Mouse (Mus musculus) left cerebral cortex, postnatal 4 days (tissue): Measurements from ENCODE around the gene C130032M10Rik. TPM values are rescaled to one million over a fixed set of nuclear protein-coding genes. Genes with fewer than 3 reads are reported as not detected.
A peak's percentile ranks its signal among the peaks of the same experiment; 100 is the strongest.
"Not testable (repeated sequence)": the region's sequence is repeated elsewhere in the genome, so short reads cannot be mapped to it uniquely, and the experiment has no call there.

ENCODE experiments used
- DNase-seq: peaks from one replicate; pipeline ENCODE4 v3.0.0-alpha.2; 2022
- intact Hi-C: fragments of 180-260 bp; cut with DNase I; formaldehyde crosslinking; loops from one replicate; pipeline ENCODE4 v1.15.1; 2025
- total RNA-seq, 2 experiments: library from RNA; stranded (reverse); gene quantifications; 2 replicates each; pipeline ENCODE4 v1.2.3; 2021

The C130032M10Rik gene
- total RNA-seq, 2 experiments from 2014 or later = not detected

- no peak for DNase-seq
- intact Hi-C loops = no loop called here
Observed at GRCm38 (mm10) chr9:114517924-114518497, 2.5 kb downstream of the C130032M10Rik start.

GRCm38 (mm10) chr9:114518812-114519477 lies 3.4 kb downstream of the C130032M10Rik start:
- intact Hi-C loops = no loop called here
- DNase-seq = no peak

- DNase-seq, intact Hi-C loops: not testable (repeated sequence)
Observed at GRCm38 (mm10) chr9:114520529-114520928, 5.0 kb downstream of the C130032M10Rik start.

- intact Hi-C loops = no loop called here
- no peak for DNase-seq
Observed at GRCm38 (mm10) chr9:114522041-114522440, 6.5 kb downstream of the C130032M10Rik start.

GRCm38 (mm10) chr9:114522501-114522900 lies 7.0 kb downstream of the C130032M10Rik start:
- intact Hi-C loops = no loop called here
- DNase-seq = no peak

- intact Hi-C loops = no loop called here
- DNase-seq = no peak
Observed at GRCm38 (mm10) chr9:114525073-114525633, 9.7 kb downstream of the C130032M10Rik start.

GRCm38 (mm10) chr9:114525891-114526290 lies 10.4 kb downstream of the C130032M10Rik start:
- intact Hi-C loops = no loop called here
- DNase-seq = no peak

- DNase-seq = no peak
- intact Hi-C loops = no loop called here
Observed at GRCm38 (mm10) chr9:114526581-114526980, 11.1 kb downstream of the C130032M10Rik start.

GRCm38 (mm10) chr9:114527085-114527484 lies 11.6 kb downstream of the C130032M10Rik start:
- intact Hi-C loops = no loop called here
- peak; percentile 41 for DNase-seq

GRCm38 (mm10) chr9:114527992-114528679 lies 12.6 kb downstream of the C130032M10Rik start:
- intact Hi-C loops = no loop called here

GRCm38 (mm10) chr9:114528680-114529048 lies 13.2 kb downstream of the C130032M10Rik start:
- peak; percentile 38 for DNase-seq
- intact Hi-C loops = no loop called here

More at GRCm38 (mm10) chr9:114527992-114528679, 12.6 kb downstream of the C130032M10Rik start:
- peak; percentile 23 for DNase-seq

- intact Hi-C loops = no loop called here
Observed at GRCm38 (mm10) chr9:114531276-114531675, 15.8 kb downstream of the C130032M10Rik start.

GRCm38 (mm10) chr9:114533848-114534247 lies 18.4 kb downstream of the C130032M10Rik start:
- intact Hi-C loops = no loop called here
- DNase-seq = no peak

More at GRCm38 (mm10) chr9:114531276-114531675, 15.8 kb downstream of the C130032M10Rik start:
- DNase-seq = no peak

GRCm38 (mm10) chr9:114534747-114535517 lies 19.4 kb downstream of the C130032M10Rik start:
- no peak for DNase-seq
- intact Hi-C loops = no loop called here

- intact Hi-C loops = no loop called here
- no peak for DNase-seq
Observed at GRCm38 (mm10) chr9:114536628-114537027, 21.1 kb downstream of the C130032M10Rik start.

- intact Hi-C loops = no loop called here
- no peak for DNase-seq
Observed at GRCm38 (mm10) chr9:114538996-114539563, 23.6 kb downstream of the C130032M10Rik start.

GRCm38 (mm10) chr9:114541279-114541741 lies 25.8 kb downstream of the C130032M10Rik start:
- no peak for DNase-seq
- intact Hi-C loops = no loop called here

- intact Hi-C loops = no loop called here
- DNase-seq = peak; percentile 13
Observed at GRCm38 (mm10) chr9:114543882-114544753, 28.6 kb downstream of the C130032M10Rik start.

- intact Hi-C loops = no loop called here
- DNase-seq = peak; percentile 41
Observed at GRCm38 (mm10) chr9:114544754-114545393, 29.4 kb downstream of the C130032M10Rik start.
